Mouse (Mus musculus): ENCODE data around the gene Itm2c. TPM values are rescaled to one million over a fixed set of nuclear protein-coding genes. Genes with fewer than 3 reads are reported as not detected.

Itm2c gene
- 20.8 and 23.7 TPM in 2 replicates for polyA plus RNA-seq (2012; rRNA removed)

GRCm38 (mm10) chr1:85894231-85894747 lies at the start of gene Itm2c:
Gene Itm2c (plus strand): TSS chr1:85894281.

GRCm38 (mm10) chr1:85928057-85928687 lies 34.1 kb downstream of the Itm2c start, which contains the start of gene 4933407L21Rik:
Gene 4933407L21Rik (plus strand): TSS chr1:85928483.

Other genes starting within 250 kb of the Itm2c start
- 2.2 and 3.7 TPM in 2 replicates for gene Sp100, start 244.3 kb upstream of the Itm2c start, polyA plus RNA-seq (2012; rRNA removed)
- 2.6 and 3.5 TPM in 2 replicates for gene A630001G21Rik, start 115.6 kb upstream of the Itm2c start, polyA plus RNA-seq (2012; rRNA removed)
- gene Cab39, start 100.8 kb upstream of the Itm2c start, polyA plus RNA-seq (2012; rRNA removed), result 20.3 and 23.8 TPM in 2 replicates
- 0.06 and 0.08 TPM in 2 replicates for gene 4933407L21Rik, start 34.2 kb downstream of the Itm2c start, polyA plus RNA-seq (2012; rRNA removed)
- 0.05 and 0.07 TPM in 2 replicates for gene Gpr55, start 66.7 kb downstream of the Itm2c start, polyA plus RNA-seq (2012; rRNA removed)
- 0.07 and 0.14 TPM in 2 replicates for gene Spata3, start 122.5 kb downstream of the Itm2c start, polyA plus RNA-seq (2012; rRNA removed)
- 9.9 and 12.7 TPM in 2 replicates for gene 2810459M11Rik, start 151.6 kb downstream of the Itm2c start, polyA plus RNA-seq (2012; rRNA removed)
- gene Psmd1, start 170.1 kb downstream of the Itm2c start, polyA plus RNA-seq (2012; rRNA removed), result 52.4 and 59.2 TPM in 2 replicates
- 0.05 TPM in 1 of 2 replicates, not detected in the other for gene Htr2b, start 217.7 kb downstream of the Itm2c start, polyA plus RNA-seq (2012; rRNA removed)
- 0.35 TPM in 2 replicates for gene Gm21972, start 239.4 kb downstream of the Itm2c start, polyA plus RNA-seq (2012; rRNA removed)